Mouse (Mus musculus): Measurements from ENCODE around the gene Ccdc106. TPM values are rescaled to one million over a fixed set of nuclear protein-coding genes. Genes with fewer than 3 reads are reported as not detected.

The Ccdc106 gene
- polyA plus RNA-seq, 1 experiment from 2014 or later, result 5.6 TPM

GRCm38 (mm10) chr7:5057804-5058203, 37.5 kb downstream of the Ccdc106 start:
- H3K4me1 ChIP-seq (ENCODE audit: insufficient read depth), result peaks cover 16% of the 10 kb centered on the region; the same call in 1 of the 2 replicates
- H3K4me3 ChIP-seq (ENCODE audit: low read depth, low read length), result peak overlapping the region; percentile 50; the same call in 1 of the 2 replicates
- TF ChIP-seq CTCF (IDR thresholded peaks at IDR 0.05; ENCODE audit: low read depth), result peak; percentile 29
- 36% methylated on average over 11 of the region's 11 CpGs for WGBS
- peaks cover 59% of the 10 kb centered on the region for H3K27me3 ChIP-seq (ENCODE audit: insufficient read depth, low read length)
- DNase-seq (no peak), ATAC-seq (ENCODE audit: insufficient read depth) (no peak)
- no peak overlapping the region; the same call in 1 of the 2 replicates for H3K4me2 ChIP-seq
- H3K36me3 ChIP-seq (ENCODE audit: insufficient read depth), result no peaks in the 10 kb centered on the region
- no peak overlapping the region for H3K27ac ChIP-seq (ENCODE audit: low read depth)
- H3K9ac ChIP-seq, result no peak overlapping the region
- no peaks in the 10 kb centered on the region for H3K9me3 ChIP-seq (ENCODE audit: low read depth, low read length)

GRCm38 (mm10) chr7:5058631-5059030, 38.3 kb downstream of the Ccdc106 start:
- Histone ChIP-seq H3K4me1 (ENCODE audit: insufficient read depth) (peaks cover 10% of the 10 kb centered on the region; the same call in 1 of the 2 replicates), H3K4me2 (no peak overlapping the region), H3K27me3 (ENCODE audit: insufficient read depth, low read length) (peaks cover 51% of the 10 kb centered on the region), H3K9me3 (ENCODE audit: low read depth, low read length) (no peaks in the 10 kb centered on the region), H3K36me3 (ENCODE audit: insufficient read depth) (no peaks in the 10 kb centered on the region), H3K4me3 (ENCODE audit: low read depth, low read length) (no peak overlapping the region), H3K27ac (ENCODE audit: low read depth) (no peak overlapping the region), H3K9ac (no peak overlapping the region)
- 89% methylated on average over 1 of the region's 1 CpGs for WGBS
- no peak for TF ChIP-seq CTCF (IDR thresholded peaks at IDR 0.05; ENCODE audit: low read depth)
- ATAC-seq (ENCODE audit: insufficient read depth), result no peak
- no peak for DNase-seq

GRCm38 (mm10) chr7:5059421-5059820, 39.1 kb downstream of the Ccdc106 start:
- 88% methylated on average over 12 of the region's 12 CpGs for WGBS

GRCm38 (mm10) chr7:5060239-5060731, 39.9 kb downstream of the Ccdc106 start:
- Histone ChIP-seq H3K4me1 (ENCODE audit: insufficient read depth) (peaks cover 10% of the 10 kb centered on the region; the same call in 1 of the 2 replicates), H3K4me3 (ENCODE audit: low read depth, low read length) (peak overlapping the region; percentile 75), H3K9ac (peak overlapping the region; percentile 95), H3K27ac (ENCODE audit: low read depth) (peak overlapping the region; percentile 100), H3K9me3 (ENCODE audit: low read depth, low read length) (no peaks in the 10 kb centered on the region), H3K27me3 (ENCODE audit: insufficient read depth, low read length) (peaks cover 34% of the 10 kb centered on the region), H3K4me2 (peak overlapping the region; percentile 86), H3K36me3 (ENCODE audit: insufficient read depth) (0 out of 2 replicates have a peak, but pooled peaks cover 2% of the 10 kb centered on the region)
- ATAC-seq (ENCODE audit: insufficient read depth) (peak; percentile 9; the same call in 1 of the 2 replicates), DNase-seq (peak; percentile 94)
- WGBS, result 2% methylated on average over 27 of the region's 27 CpGs
- peak; percentile 81 for TF ChIP-seq CTCF (IDR thresholded peaks at IDR 0.05; ENCODE audit: low read depth)

More at GRCm38 (mm10) chr7:5059421-5059820, 39.1 kb downstream of the Ccdc106 start:
- no peak overlapping the region for H3K4me3 ChIP-seq (ENCODE audit: low read depth, low read length)
- TF ChIP-seq CTCF (IDR thresholded peaks at IDR 0.05; ENCODE audit: low read depth), result no peak
- no peak for ATAC-seq (ENCODE audit: insufficient read depth)
- H3K36me3 ChIP-seq (ENCODE audit: insufficient read depth), result no peaks in the 10 kb centered on the region
- H3K9me3 ChIP-seq (ENCODE audit: low read depth, low read length), result no peaks in the 10 kb centered on the region
- H3K4me1 ChIP-seq (ENCODE audit: insufficient read depth), result peaks cover 10% of the 10 kb centered on the region; the same call in 1 of the 2 replicates
- peaks cover 43% of the 10 kb centered on the region for H3K27me3 ChIP-seq (ENCODE audit: insufficient read depth, low read length)
- DNase-seq, result no peak
- H3K27ac ChIP-seq (ENCODE audit: low read depth), result no peak overlapping the region
- no peak overlapping the region for H3K9ac ChIP-seq
- H3K4me2 ChIP-seq, result no peak overlapping the region; the same call in 1 of the 2 replicates

DNA sequence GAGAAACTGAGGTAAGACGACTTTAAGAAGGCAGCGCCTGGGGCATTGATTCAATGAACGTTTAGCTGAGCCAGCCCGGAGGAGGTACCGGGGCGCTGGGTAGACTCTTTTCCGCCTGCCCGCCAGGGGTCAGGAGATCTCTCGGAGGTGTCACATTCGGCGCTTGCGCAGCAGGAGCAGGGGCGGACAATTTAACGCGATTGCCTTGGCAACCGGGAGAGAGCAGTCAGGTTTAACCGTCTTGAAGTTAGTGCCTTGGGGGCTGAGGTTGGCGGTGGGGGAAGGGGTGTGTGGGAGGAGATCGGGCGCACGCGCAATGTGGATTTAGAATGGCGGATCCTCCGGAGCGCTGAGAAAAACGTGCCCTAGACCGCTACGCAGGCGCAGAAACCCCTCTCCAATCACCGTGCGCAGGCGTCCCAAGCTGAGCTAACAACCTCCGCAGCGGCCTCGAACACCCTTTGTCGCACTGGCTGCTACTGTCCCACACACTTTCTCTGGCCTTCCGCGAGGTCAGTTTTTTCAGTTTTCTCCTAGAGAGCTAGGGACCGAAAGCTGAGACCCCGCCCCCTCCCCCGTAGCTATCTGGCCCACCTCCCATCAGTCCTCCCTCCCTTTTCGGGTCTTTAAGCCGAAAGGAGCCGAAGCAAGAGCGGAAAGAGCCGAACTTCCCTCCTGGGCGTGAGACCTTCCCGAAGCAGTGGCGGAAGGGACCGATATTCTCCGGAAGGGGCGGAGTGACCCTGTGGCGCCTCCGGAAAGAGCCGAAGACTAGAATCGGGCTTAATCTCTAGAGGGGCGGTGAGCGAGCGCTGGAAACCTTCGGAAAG, 40.8 kb downstream of the Ccdc106 start:
- no peaks in the 10 kb centered on the region for H3K9me3 ChIP-seq (ENCODE audit: low read depth, low read length)
- peak; percentile 76 for TF ChIP-seq CTCF (IDR thresholded peaks at IDR 0.05; ENCODE audit: low read depth)
- under 1% methylated on average over 59 of the region's 60 CpGs for WGBS
- DNase-seq (peak; percentile 100), ATAC-seq (ENCODE audit: insufficient read depth) (peak; percentile 92)
- peak overlapping the region; percentile 75 for H3K4me3 ChIP-seq (ENCODE audit: low read depth, low read length)
- peak overlapping the region; percentile 86 for H3K4me2 ChIP-seq
- peak overlapping the region; percentile 95 for H3K9ac ChIP-seq
- peaks cover 6% of the 10 kb centered on the region for H3K36me3 ChIP-seq (ENCODE audit: insufficient read depth)
- peak overlapping the region; percentile 100 for H3K27ac ChIP-seq (ENCODE audit: low read depth)
- H3K27me3 ChIP-seq (ENCODE audit: insufficient read depth, low read length), result peaks cover 25% of the 10 kb centered on the region
- H3K4me1 ChIP-seq (ENCODE audit: insufficient read depth), result peaks cover 10% of the 10 kb centered on the region; the same call in 1 of the 2 replicates

GRCm38 (mm10) chr7:5061774-5062359, 41.5 kb downstream of the Ccdc106 start, which contains the start of gene U2af2:
Gene U2af2, plus strand, starts transcription at chr7:5062143.
- DNase-seq (peak; percentile 94), ATAC-seq (ENCODE audit: insufficient read depth) (peak; percentile 81)
- Histone ChIP-seq H3K27me3 (ENCODE audit: insufficient read depth, low read length) (peaks cover 18% of the 10 kb centered on the region), H3K4me1 (ENCODE audit: insufficient read depth) (peaks cover 8% of the 10 kb centered on the region; the same call in 1 of the 2 replicates), H3K9ac (peak within 1 kb of the TSS; percentile 95), H3K4me2 (peak within 1 kb of the TSS; percentile 86), H3K36me3 (ENCODE audit: insufficient read depth) (peaks cover 14% of the 10 kb centered on the region), H3K4me3 (ENCODE audit: low read depth, low read length) (peak within 1 kb of the TSS; percentile 75), H3K9me3 (ENCODE audit: low read depth, low read length) (no peaks in the 10 kb centered on the region), H3K27ac (ENCODE audit: low read depth) (peak within 1 kb of the TSS; percentile 100)
- no peak for TF ChIP-seq CTCF (IDR thresholded peaks at IDR 0.05; ENCODE audit: low read depth)
- under 1% methylated on average over 58 of the region's 65 CpGs for WGBS
